Mouse (Mus musculus): Measurements from ENCODE around the gene Greb1.

DNA sequence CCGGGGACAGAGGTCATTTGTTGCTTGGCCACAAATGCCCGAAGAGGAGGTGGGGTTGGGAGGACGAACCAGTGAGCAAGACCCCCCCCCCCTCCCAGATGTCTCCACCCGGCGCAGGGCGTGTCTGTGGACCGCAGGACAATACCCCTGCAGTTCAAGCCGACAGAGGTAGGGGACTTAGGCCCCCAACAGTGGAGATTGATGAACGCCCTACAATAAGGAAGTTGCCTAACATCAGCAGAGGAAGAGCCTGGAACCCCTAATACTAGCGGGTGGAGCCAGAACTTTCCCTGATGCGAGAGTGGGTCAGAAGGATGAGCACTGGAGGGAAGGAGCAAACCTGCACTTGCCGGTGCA lies 251 bp upstream of the Greb1 start:
- TF ChIP-seq CTCF (IDR thresholded peaks at IDR 0.05; ENCODE audit: low read depth) (no peak), EP300 (IDR thresholded peaks at IDR 0.05; ENCODE audit: low read depth) (no peak)

All from liver, embryonic 14.5 days (tissue).